Mouse (Mus musculus): ENCODE measurements around the gene Sema3f. TPM values are rescaled to one million over a fixed set of nuclear protein-coding genes. Genes with fewer than 3 reads are reported as not detected.

Gene Sema3f
- polyA plus RNA-seq, 1 experiment, result 29.1 TPM

DNA sequence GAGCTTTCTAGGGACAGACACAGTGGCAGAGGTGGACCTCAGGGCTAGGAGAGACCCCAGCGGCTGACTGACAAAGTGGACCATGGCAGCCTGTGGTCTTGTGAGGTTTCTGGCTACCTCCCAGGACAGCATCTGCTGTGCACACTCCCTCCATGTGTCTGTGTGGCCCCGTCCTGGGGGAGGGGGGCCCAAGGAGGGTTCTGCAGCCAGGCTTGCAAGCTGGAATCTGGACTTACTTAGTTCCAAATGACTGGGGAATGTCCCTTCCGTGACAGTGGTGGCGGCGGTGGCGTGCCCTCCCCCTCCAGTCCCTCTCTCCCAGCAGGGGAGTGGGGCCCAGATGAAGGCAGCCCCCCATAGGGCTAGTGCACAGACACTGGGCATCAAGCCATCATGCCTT is 6.7 kb upstream of the Sema3f start:
- Histone ChIP-seq H3K4me1 (ENCODE audit: control insufficient read depth, insufficient read depth, low read length) (no peaks in the 10 kb centered on the region), H3K27ac (ENCODE audit: insufficient read depth, low read length) (no peak overlapping the region), H3K4me3 (ENCODE audit: insufficient read depth, low read length) (no peak overlapping the region)
- no peak for TF ChIP-seq CTCF (IDR thresholded peaks at IDR 0.05; ENCODE audit: extremely low read depth, insufficient read depth, low read length)
- TF ChIP-seq POLR2A (IDR thresholded peaks at IDR 0.05; ENCODE audit: extremely low read depth, insufficient read depth, low read length), result no peak

DNA sequence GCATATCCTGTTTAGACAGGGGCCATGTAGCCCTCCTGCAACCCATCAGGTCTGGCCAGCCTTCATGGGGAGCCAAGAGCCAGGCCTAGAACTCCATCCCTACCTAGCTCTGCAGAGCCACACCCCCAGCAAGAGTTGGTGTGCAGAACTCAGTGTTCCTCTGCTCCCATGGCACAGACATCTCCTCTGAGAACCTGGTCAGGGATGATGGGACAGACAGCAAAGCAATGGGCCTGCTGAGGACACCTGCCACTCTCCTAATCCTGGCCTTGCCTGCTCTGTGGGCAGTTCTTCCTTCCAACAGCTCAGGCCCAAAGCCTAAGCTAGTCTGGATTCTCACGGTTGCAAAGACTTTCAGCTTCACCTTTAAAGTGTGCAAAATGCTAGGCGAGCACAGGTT is 5.4 kb upstream of the Sema3f start:
- H3K27ac ChIP-seq (ENCODE audit: insufficient read depth, low read length), result no peak overlapping the region
- H3K4me3 ChIP-seq (ENCODE audit: insufficient read depth, low read length), result no peak overlapping the region
- H3K4me1 ChIP-seq (ENCODE audit: control insufficient read depth, insufficient read depth, low read length), result no peaks in the 10 kb centered on the region
- TF ChIP-seq CTCF (IDR thresholded peaks at IDR 0.05; ENCODE audit: extremely low read depth, insufficient read depth, low read length), result no peak
- no peak for TF ChIP-seq POLR2A (IDR thresholded peaks at IDR 0.05; ENCODE audit: extremely low read depth, insufficient read depth, low read length)

GRCm38 (mm10) chr9:107714221-107714952 is 4.1 kb upstream of the Sema3f start:
- TF ChIP-seq POLR2A (IDR thresholded peaks at IDR 0.05; ENCODE audit: extremely low read depth, insufficient read depth, low read length) (no peak), CTCF (IDR thresholded peaks at IDR 0.05; ENCODE audit: extremely low read depth, insufficient read depth, low read length) (no peak)
- H3K27ac ChIP-seq (ENCODE audit: insufficient read depth, low read length), result no peak overlapping the region
- H3K4me1 ChIP-seq (ENCODE audit: control insufficient read depth, insufficient read depth, low read length), result no peaks in the 10 kb centered on the region
- no peak overlapping the region for H3K4me3 ChIP-seq (ENCODE audit: insufficient read depth, low read length)

- Histone ChIP-seq H3K4me3 (ENCODE audit: insufficient read depth, low read length) (peak overlapping the region; percentile 48), H3K27ac (ENCODE audit: insufficient read depth, low read length) (no peak overlapping the region), H3K4me1 (ENCODE audit: control insufficient read depth, insufficient read depth, low read length) (no peaks in the 10 kb centered on the region)
- TF ChIP-seq CTCF (IDR thresholded peaks at IDR 0.05; ENCODE audit: extremely low read depth, insufficient read depth, low read length) (no peak), POLR2A (IDR thresholded peaks at IDR 0.05; ENCODE audit: extremely low read depth, insufficient read depth, low read length) (no peak)
These were observed 1.1 kb downstream of the Sema3f start for GRCm38 (mm10) chr9:107709096-107709696.

GRCm38 (mm10) chr9:107708439-107709095 is 1.7 kb downstream of the Sema3f start:
- H3K4me3 ChIP-seq (ENCODE audit: insufficient read depth, low read length), result peak overlapping the region; percentile 48
- H3K27ac ChIP-seq (ENCODE audit: insufficient read depth, low read length), result no peak overlapping the region
- H3K4me1 ChIP-seq (ENCODE audit: control insufficient read depth, insufficient read depth, low read length), result no peaks in the 10 kb centered on the region
- TF ChIP-seq POLR2A (IDR thresholded peaks at IDR 0.05; ENCODE audit: extremely low read depth, insufficient read depth, low read length) (no peak), CTCF (IDR thresholded peaks at IDR 0.05; ENCODE audit: extremely low read depth, insufficient read depth, low read length) (no peak)

- TF ChIP-seq POLR2A (IDR thresholded peaks at IDR 0.05; ENCODE audit: extremely low read depth, insufficient read depth, low read length) (no peak), CTCF (IDR thresholded peaks at IDR 0.05; ENCODE audit: extremely low read depth, insufficient read depth, low read length) (no peak)
- Histone ChIP-seq H3K4me1 (ENCODE audit: control insufficient read depth, insufficient read depth, low read length) (no peaks in the 10 kb centered on the region), H3K27ac (ENCODE audit: insufficient read depth, low read length) (no peak overlapping the region), H3K4me3 (ENCODE audit: insufficient read depth, low read length) (peak overlapping the region; percentile 48)
These were observed 2.4 kb downstream of the Sema3f start for GRCm38 (mm10) chr9:107707701-107708438.

- peak overlapping the region; percentile 9; the same call in 1 of the 2 replicates for H3K4me3 ChIP-seq (ENCODE audit: insufficient read depth, low read length)
- 0 out of 2 replicates have a peak, but pooled peaks cover under 1% of the 10 kb centered on the region for H3K4me1 ChIP-seq (ENCODE audit: control insufficient read depth, insufficient read depth, low read length)
- TF ChIP-seq CTCF (IDR thresholded peaks at IDR 0.05; ENCODE audit: extremely low read depth, insufficient read depth, low read length) (no peak), POLR2A (IDR thresholded peaks at IDR 0.05; ENCODE audit: extremely low read depth, insufficient read depth, low read length) (no peak)
- no peak overlapping the region for H3K27ac ChIP-seq (ENCODE audit: insufficient read depth, low read length)
These were observed 3.5 kb downstream of the Sema3f start for GRCm38 (mm10) chr9:107706781-107707211.

DNA sequence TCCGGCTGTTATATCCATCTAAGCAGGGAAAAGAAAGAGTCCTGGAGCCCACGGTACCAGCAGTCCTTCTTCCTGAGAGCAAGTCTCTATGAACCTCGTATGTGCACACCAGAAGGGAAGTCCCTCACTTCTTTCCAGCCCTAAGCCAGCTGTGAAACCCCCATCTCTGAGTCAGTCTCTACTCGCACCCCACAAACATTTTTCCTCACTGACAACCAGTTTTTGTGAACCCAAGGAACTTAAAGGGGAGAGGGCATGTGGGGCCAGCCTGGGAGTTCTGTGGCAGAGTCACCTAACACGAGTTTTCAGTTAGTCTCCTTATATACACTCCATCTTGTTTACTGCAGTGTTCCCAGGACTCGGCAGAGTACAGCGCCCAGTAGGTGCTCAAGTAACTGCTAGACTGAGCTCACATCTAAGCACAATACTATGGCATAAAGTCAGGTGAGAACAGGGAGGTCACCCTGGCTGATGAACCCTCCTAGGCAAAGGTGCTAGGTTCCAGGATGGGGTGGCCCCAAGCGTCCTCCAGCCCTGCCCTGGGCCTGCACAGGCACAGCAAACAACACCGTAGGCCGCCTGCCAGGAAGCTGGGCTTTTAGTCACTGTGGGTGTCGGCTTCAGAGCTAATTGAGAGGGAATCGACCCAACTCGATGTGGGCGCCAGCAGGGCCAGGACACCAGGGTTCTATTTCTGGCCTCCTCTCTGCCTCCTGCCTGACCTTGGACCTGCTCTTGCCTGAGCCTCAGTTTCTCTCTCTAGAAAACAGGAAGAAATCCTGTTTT is 6.7 kb downstream of the Sema3f start:
- peaks cover 3% of the 10 kb centered on the region; the same call in 1 of the 2 replicates for H3K4me1 ChIP-seq (ENCODE audit: control insufficient read depth, insufficient read depth, low read length)
- no peak overlapping the region for H3K27ac ChIP-seq (ENCODE audit: insufficient read depth, low read length)
- no peak overlapping the region for H3K4me3 ChIP-seq (ENCODE audit: insufficient read depth, low read length)
- TF ChIP-seq POLR2A (IDR thresholded peaks at IDR 0.05; ENCODE audit: extremely low read depth, insufficient read depth, low read length), result no peak
- no peak for TF ChIP-seq CTCF (IDR thresholded peaks at IDR 0.05; ENCODE audit: extremely low read depth, insufficient read depth, low read length)

Data from cortical plate, adult 2 months (tissue).